Mouse (Mus musculus): ENCODE measurements around the gene R3hdm1.

The R3hdm1 gene

GRCm38 (mm10) chr1:128102641-128103461 lies at the start of gene R3hdm1, which contains the start of gene Zranb3:
Gene R3hdm1, plus strand, starts transcription at chr1:128103301.
Gene Zranb3, minus strand, starts transcription at chr1:128103047.
- DNase-seq (ENCODE audit: low spot score in 2 of 2) = peak; percentile 99 to 100

- no peak for DNase-seq (ENCODE audit: low spot score in 2 of 2)
These were observed 45.8 kb upstream of the R3hdm1 start for GRCm38 (mm10) chr1:128057269-128057668.

GRCm38 (mm10) chr1:128058625-128059024 lies 44.5 kb upstream of the R3hdm1 start:
- DNase-seq (ENCODE audit: low spot score in 2 of 2) = no peak

- no peak for DNase-seq (ENCODE audit: low spot score in 2 of 2)
These were observed 42.3 kb upstream of the R3hdm1 start for GRCm38 (mm10) chr1:128060655-128061344.

- DNase-seq (ENCODE audit: low spot score in 2 of 2) = no peak
These were observed 41.7 kb upstream of the R3hdm1 start for GRCm38 (mm10) chr1:128061401-128061800.

GRCm38 (mm10) chr1:128062167-128062566 lies 40.9 kb upstream of the R3hdm1 start:
- no peak for DNase-seq (ENCODE audit: low spot score in 2 of 2)

GRCm38 (mm10) chr1:128064716-128065115 lies 38.4 kb upstream of the R3hdm1 start:
- DNase-seq (ENCODE audit: low spot score in 2 of 2) = no peak

- DNase-seq (ENCODE audit: low spot score in 2 of 2) = no peak
These were observed 34.1 kb upstream of the R3hdm1 start for GRCm38 (mm10) chr1:128068945-128069397.

GRCm38 (mm10) chr1:128070003-128070402 lies 33.1 kb upstream of the R3hdm1 start:
- DNase-seq (ENCODE audit: low spot score in 2 of 2) = no peak

GRCm38 (mm10) chr1:128073051-128073450 lies 30.1 kb upstream of the R3hdm1 start:
- DNase-seq (ENCODE audit: low spot score in 2 of 2) = no peak

GRCm38 (mm10) chr1:128076791-128077479 lies 26.2 kb upstream of the R3hdm1 start:
- DNase-seq (ENCODE audit: low spot score in 2 of 2) = peak; percentile 40 to 41

GRCm38 (mm10) chr1:128077788-128078187 lies 25.3 kb upstream of the R3hdm1 start:
- DNase-seq (ENCODE audit: low spot score in 2 of 2) = no peak

- DNase-seq (ENCODE audit: low spot score in 2 of 2) = no peak
These were observed 24.5 kb upstream of the R3hdm1 start for GRCm38 (mm10) chr1:128078646-128079045.

GRCm38 (mm10) chr1:128080936-128081696 lies 22.0 kb upstream of the R3hdm1 start:
- DNase-seq (ENCODE audit: low spot score in 2 of 2) = no peak

- DNase-seq (ENCODE audit: low spot score in 2 of 2) = no peak
These were observed 21.2 kb upstream of the R3hdm1 start for GRCm38 (mm10) chr1:128081873-128082272.

GRCm38 (mm10) chr1:128082800-128083199 lies 20.3 kb upstream of the R3hdm1 start:
- no peak for DNase-seq (ENCODE audit: low spot score in 2 of 2)

- no peak for DNase-seq (ENCODE audit: low spot score in 2 of 2)
These were observed 8.4 kb upstream of the R3hdm1 start for GRCm38 (mm10) chr1:128094686-128095085.

GRCm38 (mm10) chr1:128098309-128098708 lies 4.8 kb upstream of the R3hdm1 start:
- DNase-seq (ENCODE audit: low spot score in 2 of 2) = no peak

- DNase-seq (ENCODE audit: low spot score in 2 of 2) = peak in 1 of 2 experiments; percentile 79
These were observed 855 bp upstream of the R3hdm1 start for GRCm38 (mm10) chr1:128102251-128102640.

- DNase-seq (ENCODE audit: low spot score in 2 of 2) = no peak
These were observed 503 bp downstream of the R3hdm1 start for GRCm38 (mm10) chr1:128103520-128104088.

All from spleen, postnatal 36 days (tissue).